Mouse (Mus musculus) embryonic fibroblast, embryonic 13.5 days (primary cell): Measurements from ENCODE around the gene Gm19345. TPM values are rescaled to one million over a fixed set of nuclear protein-coding genes. Genes with fewer than 3 reads are reported as not detected.
A peak's percentile ranks its signal among the peaks of the same experiment; 100 is the strongest.

ENCODE experiments used
- H3K27ac ChIP-seq: 2 replicates; pipeline ENCODE4 v1.5.1; 2012; ENCODE audit warnings: low read length, control low read depth, inconsistent platforms; ENCODE audit not compliant: insufficient read depth
- H3K4me1 ChIP-seq: 2 replicates; pipeline ENCODE4 v1.6.1; 2011; ENCODE audit warnings: low read length; ENCODE audit not compliant: control insufficient read depth, insufficient read depth
- H3K4me3 ChIP-seq: 2 replicates; pipeline ENCODE4 v1.5.1; 2011; ENCODE audit warnings: mild to moderate bottlenecking, control low read depth, low read length; ENCODE audit not compliant: insufficient read depth
- CTCF ChIP-seq: IDR thresholded peaks from 2 replicates; pipeline ENCODE4 v1.5.1; 2011; ENCODE audit warnings: mild to moderate bottlenecking, control low read depth, low read length, moderate library complexity, borderline replicate concordance; ENCODE audit not compliant: insufficient read depth
- POLR2A ChIP-seq: IDR thresholded peaks from 2 replicates; pipeline ENCODE4 v1.6.1; 2011; ENCODE audit warnings: low read depth, mild to moderate bottlenecking, control low read depth, low read length, moderate library complexity
- polyA plus RNA-seq: library from polyadenylated mRNA; stranded (reverse); fragments of >200 nt; gene quantifications from 2 replicates; pipeline ENCODE4 v1.2.4, GENCODE M21; 2011; ENCODE audit warnings: low read depth; ENCODE audit not compliant: missing spikeins, insufficient read length

Gene Gm19345
- polyA plus RNA-seq, 1 experiment: not detected

DNA sequence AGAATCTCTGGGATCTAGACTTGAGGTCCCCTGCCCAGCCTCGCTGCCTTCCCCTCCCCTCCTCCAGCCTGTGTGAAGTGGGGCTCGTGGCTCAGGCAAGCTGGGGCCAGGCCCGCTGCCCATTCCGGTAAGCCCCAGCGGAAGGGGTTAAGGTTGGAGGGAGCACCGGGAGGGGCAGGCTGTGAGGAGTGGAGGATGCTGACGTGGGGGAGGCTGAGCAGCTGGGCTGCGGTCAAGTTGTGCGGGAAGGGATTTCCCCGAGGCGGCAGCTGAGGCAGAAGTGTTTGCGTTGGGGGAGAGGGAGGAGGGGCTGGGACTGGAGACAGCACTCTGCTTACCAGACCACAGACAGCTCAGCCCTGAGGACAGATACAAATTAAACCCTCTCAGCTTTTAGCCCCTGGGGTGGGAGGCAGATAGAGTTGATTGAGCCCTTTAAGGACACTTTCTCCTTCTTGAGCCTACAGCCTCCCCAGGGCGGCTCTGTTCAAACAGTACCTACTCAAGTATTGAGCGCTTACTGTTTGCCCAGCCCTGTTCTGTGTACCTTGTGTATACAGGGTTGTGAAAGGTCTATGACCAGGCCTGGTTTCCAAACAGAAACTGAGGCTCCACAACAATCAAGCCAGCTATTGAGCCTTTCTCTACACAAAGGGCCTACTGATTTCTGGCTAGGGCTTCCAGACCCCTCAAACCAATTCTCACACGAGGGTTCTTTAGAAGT, 34.3 kb upstream of the Gm19345 start:
- Histone ChIP-seq H3K4me3 (peak overlapping the region; percentile 41), H3K27ac (peak overlapping the region; percentile 93), H3K4me1 (peaks cover 7% of the 10 kb centered on the region)
- TF ChIP-seq POLR2A: peak; percentile 62
- TF ChIP-seq CTCF: no peak

DNA sequence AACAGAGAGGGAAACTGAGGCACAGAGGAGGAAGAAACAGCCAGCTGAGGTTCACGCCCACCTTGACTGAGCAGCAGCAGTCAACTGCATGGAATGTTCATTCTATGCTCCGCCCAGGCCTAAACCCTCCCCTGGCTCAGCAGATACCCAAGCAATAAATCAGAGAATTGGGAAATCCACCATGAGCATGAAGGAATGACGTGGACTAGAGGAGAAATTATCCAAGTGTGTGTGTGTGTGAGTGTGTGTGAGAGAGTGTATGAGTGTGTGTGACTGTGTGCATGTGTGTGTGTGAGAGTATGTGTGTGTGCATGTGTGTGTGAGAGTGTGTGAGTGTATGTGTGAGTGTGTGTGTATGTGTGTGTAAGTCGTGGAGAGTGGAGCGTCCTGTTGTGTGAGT, 33.4 kb upstream of the Gm19345 start:
- no peak for TF ChIP-seq CTCF
- peak; percentile 68 for TF ChIP-seq POLR2A
- H3K4me1 ChIP-seq: peaks cover 6% of the 10 kb centered on the region
- H3K27ac ChIP-seq: peak overlapping the region; percentile 93
- H3K4me3 ChIP-seq: no peak overlapping the region

DNA sequence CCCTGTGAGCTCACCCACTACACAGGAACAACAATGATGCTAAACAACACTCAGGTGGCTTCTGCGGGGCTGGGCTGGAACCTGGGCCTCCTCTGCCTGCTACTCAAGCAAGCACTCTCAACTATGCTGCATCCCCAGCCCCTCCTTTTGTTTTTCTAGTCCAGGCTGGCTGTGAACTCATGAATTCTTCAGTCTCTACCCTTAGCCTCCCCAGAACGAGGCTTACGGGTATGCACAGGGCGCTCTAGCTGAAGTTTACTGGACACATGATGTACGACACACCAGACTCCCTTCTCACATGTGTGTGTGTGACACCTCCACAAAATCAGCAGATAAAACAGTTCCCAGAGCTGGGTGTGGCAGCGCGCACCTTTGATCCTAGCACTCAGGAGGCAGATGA, 32.9 kb upstream of the Gm19345 start:
- Histone ChIP-seq H3K4me1 (peaks cover 10% of the 10 kb centered on the region), H3K27ac (peak overlapping the region; percentile 93), H3K4me3 (no peak overlapping the region)
- TF ChIP-seq POLR2A (no peak), CTCF (no peak)

DNA sequence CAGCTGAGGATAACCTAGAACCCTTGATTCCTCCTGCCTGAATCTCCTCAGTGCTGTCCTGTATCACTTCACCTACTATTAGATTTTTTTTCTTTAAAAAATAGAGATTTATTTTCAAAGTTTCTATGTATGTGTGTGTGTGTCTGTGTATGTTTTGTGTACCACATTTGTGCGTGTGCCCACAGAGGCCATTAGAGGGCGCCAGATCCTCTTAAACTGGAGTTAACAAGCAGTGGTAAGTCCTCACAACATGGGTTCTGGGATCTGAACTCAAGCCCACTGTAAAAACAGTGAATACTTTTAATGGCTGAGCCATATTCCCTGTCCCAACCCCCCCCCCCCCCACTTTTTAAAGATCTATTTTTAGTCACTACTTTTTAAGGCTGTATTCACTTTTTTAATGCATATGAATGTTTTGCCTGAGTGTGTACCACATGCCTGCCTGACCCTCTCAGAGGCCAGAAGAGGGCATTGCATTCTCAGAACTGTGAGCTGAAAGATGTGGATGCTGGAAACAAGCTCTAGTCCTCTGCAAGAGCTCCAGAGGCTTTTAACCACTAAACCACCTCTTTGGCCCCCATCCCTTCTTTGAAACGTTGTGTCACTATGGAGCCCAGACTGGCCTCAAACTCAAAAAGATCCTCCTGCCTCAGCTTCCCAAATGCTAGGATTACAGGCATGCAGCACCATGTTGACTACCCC, 31.3 kb upstream of the Gm19345 start:
- peaks cover 14% of the 10 kb centered on the region for H3K4me1 ChIP-seq
- H3K4me3 ChIP-seq: no peak overlapping the region
- no peak overlapping the region for H3K27ac ChIP-seq
- no peak for TF ChIP-seq POLR2A
- TF ChIP-seq CTCF: no peak

DNA sequence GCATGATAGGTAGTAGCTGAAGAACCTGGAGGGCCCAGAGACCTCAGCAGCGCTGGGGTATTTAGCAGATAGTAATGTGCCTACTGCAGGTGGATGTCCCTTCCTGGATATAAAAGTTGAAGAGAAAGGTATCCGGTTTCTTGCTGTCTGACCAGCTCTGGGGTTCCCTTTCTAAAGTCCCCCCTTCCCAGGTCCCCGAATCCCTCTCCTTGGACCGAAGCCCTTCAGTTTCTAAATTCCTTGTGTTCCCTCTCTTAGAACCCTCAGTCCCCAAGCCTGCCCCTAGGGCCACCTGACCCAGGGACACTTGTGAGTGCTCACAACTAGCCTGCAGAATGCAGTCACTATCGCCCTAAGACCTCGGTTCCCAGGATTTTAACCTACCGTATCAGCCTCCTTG, 30.2 kb upstream of the Gm19345 start:
- TF ChIP-seq POLR2A: no peak
- peak overlapping the region; percentile 35 for H3K4me3 ChIP-seq
- 0 out of 2 replicates have a peak overlapping the region, but pooled peaks have one; percentile 11 for H3K27ac ChIP-seq
- H3K4me1 ChIP-seq: peaks cover 14% of the 10 kb centered on the region

DNA sequence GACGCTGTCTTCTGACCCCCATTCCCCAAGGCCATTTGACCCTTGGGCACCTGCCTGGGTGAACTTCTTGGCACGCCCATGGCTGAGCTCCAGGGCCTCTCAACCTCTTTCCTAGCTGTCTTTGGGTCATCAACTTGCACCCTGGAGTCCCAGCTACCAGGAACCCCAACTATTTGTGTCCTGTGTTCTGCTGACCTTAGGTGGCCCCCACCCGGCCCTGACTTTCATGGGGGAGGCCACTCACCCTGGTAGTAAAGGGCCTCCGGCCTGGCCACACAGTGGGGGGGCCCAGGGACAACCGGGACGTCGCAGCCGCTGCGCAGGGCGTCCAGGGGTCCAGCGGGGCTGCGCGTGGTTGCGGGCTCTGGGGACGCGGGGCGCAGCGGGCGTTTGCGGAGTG, 29.6 kb upstream of the Gm19345 start:
- peaks cover 16% of the 10 kb centered on the region for H3K4me1 ChIP-seq
- TF ChIP-seq CTCF (no peak), POLR2A (no peak)
- peak overlapping the region; percentile 35 for H3K4me3 ChIP-seq
- H3K27ac ChIP-seq: peak overlapping the region; percentile 7

DNA sequence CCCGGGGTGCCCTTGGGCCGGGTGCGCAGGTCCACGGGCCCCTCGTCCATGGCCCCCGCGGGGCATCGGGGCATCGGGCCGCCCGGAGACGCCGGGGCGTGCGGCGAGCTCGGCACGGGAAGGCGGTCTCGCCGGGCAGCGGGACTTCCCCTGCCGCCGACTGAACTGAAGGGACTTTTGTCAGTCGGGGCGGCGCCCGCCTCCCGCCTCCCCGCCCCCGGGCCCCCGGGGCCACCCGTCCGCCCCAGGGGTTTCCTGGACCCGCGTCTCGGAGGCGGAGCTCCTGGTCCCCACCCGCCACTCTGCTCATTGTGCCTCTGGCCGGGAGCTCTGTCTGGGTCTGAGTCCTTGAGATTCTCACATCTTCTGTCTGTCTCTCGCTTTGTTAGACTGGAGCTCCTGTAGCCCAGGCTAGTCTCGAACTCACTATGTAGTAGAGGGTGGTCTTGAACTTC, 29.2 kb upstream of the Gm19345 start, which contains the start of gene Bcl3:
Bcl3 (minus strand) TSS at position 167 of the 455 bp plus-strand sequence.
- peak; percentile 68 for TF ChIP-seq POLR2A
- TF ChIP-seq CTCF: no peak
- Histone ChIP-seq H3K4me3 (peak within 1 kb of the TSS; percentile 35), H3K27ac (peak within 1 kb of the TSS; percentile 76), H3K4me1 (peaks cover 16% of the 10 kb centered on the region)

DNA sequence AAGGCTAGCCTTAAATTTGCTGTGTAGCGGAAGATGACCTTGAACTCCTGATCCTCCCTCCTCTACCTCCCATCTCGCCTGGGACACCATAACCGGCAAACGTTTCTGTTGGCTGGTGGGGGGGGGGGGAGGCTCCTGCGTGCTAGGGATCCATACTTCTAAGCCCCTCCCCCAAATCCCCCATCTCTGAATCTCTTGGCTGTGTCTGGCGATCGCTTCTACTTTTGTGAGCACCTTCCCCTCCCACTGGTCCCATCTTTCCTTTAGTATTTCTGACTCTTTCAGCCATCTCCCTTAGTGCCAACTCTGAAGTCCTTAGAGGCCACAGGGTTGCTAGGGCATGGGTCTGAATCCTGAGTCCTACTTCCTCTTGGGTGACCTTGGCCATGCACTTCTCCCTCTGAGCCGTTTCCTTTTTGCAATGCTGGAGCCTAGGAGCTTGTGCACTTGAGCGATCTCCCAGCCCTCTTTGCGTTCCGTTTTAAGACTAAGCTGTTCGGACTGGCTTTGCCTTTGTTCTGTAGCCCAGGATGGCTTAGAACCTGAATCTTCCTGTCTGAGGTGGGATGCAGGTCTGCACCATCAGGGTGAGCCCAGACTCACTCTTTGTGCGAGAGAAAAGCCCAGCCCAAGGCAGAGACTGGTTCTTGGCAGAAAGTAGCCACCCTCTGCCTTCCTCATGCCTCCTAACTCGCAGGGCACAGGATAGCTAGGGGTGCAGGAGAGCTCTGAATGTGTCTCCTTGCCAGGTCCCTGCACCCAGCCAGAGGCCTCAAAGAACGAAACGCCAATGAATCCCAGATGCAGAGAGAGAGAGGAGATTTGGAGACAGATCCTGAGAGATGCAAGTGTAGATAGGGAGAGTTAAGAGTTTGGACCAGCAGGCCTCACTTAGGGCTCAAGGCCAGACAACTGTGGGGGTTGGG, 28.3 kb upstream of the Gm19345 start:
- TF ChIP-seq POLR2A (peak; percentile 58), CTCF (no peak)
- peaks cover 15% of the 10 kb centered on the region for H3K4me1 ChIP-seq
- H3K4me3 ChIP-seq: no peak overlapping the region
- H3K27ac ChIP-seq: peak overlapping the region; percentile 76

DNA sequence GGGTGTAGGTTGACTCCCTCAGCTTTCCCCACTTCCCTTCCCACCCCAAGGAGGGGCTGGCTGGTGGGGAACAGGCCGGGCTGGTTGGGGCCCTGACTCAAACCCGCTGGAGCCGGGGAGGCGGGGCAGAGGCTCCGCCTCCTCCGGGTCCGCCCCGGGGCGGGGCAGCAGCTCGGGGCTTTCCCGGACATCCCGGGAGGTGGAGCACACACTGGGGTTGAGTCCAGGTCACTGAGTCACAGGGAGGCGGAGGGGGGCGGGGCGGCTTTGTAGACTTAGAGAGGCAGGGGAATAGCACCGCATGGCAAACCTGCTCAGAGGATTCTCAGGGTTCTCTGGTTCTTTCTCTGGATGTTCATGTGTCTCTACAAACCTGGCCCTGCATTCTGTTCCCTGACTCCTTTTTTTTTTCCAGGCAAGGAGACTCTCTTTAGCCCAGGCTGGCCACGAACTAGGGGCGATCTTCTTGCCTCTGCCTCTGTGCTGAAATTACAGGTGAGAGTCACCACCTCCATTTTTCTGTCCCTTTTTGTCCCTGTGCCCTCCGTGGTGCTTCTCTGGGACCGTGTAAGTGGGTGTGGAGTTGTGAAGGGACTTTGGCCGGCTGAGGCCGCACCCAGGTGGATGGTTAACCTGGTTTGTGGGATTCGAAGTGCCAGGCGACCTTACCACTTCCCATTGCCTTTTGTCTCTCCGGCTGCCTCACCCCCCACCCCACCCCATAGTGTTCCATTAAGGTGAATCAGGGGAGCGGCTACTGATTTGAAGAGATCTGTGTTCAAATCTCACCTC, 27.4 kb upstream of the Gm19345 start:
- TF ChIP-seq CTCF: no peak
- TF ChIP-seq POLR2A: peak; percentile 33; the same call in 1 of the 2 replicates
- peaks cover 11% of the 10 kb centered on the region for H3K4me1 ChIP-seq
- H3K4me3 ChIP-seq: 0 out of 2 replicates have a peak overlapping the region, but pooled peaks have one; percentile 3
- H3K27ac ChIP-seq: peak overlapping the region; percentile 76
